Mouse (Mus musculus) left cerebral cortex, postnatal 10 days (tissue): Measurements from ENCODE around the gene Myo3b. TPM values are rescaled to one million over a fixed set of nuclear protein-coding genes. Genes with fewer than 3 reads are reported as not detected.

Experiments used
- DNase-seq, 2 experiments: peaks; one replicate each; pipeline ENCODE4 v3.0.0; 2021 to 2022; ENCODE audit warnings: low spot score in 2 of 2, mixed read lengths in 1 of 2; ENCODE audit errors: extremely low spot score in 1 of 2
- intact Hi-C: fragments of 180-260 bp; cut with DNase I; formaldehyde crosslinking; loops from one replicate; pipeline ENCODE4 v1.15.1; 2025
- total RNA-seq, 2 experiments: library from RNA; stranded (reverse); gene quantifications; 2 replicates each; pipeline ENCODE4 v1.2.3; 2021

Myo3b gene
- total RNA-seq, 2 experiments from 2014 or later: 1.1 to 1.9 TPM

DNA sequence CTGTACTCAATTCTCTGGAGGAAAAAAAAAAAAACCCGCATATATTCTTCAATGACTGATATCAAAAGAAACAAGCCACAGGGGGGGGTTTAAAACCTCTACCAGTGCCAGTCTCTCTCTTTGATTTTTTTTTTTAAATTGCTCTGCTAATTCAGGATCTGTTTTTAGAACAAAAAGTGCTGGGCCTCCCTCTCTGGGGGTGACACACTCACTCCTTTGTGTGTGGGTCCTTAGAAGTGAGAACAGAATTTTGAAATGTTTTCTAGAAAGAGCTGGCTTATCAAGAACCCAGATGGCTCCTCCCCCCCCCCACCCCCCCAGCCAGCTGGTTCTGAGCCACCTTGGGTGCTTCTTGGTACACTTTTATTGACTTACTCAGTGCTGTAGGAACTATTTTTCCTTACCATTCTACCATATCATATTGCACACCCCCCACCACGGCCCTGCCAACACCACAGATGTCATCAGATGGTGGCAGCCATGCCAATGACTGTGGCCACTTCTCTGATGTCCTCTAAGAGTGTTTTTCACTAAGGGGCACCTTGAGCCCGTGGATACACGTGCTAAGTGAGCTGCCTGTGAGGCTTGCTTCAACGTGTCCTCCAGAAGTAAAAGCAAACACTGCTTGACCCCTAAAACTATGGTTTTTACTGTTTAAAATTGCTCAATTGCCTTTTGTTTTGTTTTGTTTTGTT is 280.1 kb downstream of the Myo3b start:
- no peak for DNase-seq
- intact Hi-C loops: no loop called here

DNA sequence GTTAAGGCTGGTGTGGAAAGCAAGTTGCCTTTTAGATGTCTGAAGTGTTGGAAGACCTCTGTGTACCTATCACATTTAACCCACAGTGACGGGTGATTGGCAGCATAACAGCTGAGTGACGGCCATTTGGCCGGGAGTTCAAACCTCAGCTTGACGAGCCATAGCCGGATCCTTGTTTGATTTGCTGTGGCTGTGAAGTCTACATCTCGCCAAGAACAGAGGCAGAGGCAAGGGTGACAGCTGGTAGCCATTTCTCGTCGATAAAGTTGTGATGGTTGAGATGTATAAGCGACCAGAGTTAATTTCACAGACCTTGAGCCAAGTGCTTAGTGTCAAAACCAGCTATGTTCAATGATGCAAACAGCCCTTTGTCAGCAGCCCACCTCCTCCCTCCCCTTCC is 283.8 kb downstream of the Myo3b start:
- no peak for DNase-seq
- intact Hi-C loops: no loop called here

DNA sequence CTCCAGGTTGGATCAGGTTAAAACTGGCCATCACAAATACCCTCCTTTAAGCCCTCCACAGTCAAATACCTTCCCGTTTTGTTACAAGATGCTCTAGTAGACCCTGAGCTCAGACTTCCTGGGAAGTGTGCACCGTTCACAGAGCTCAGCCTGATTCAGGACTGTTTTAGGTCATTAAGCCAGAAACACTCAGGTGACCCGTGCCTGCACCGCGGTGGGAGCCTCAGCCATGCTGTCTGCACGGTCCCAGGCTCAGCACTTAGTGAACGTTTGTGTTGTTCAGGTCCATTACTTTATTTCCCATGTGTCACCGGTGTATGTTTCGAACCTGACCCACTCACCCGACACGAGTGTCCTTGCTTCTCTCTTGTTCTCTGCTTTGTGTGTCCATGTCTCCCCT is 288.7 kb downstream of the Myo3b start:
- intact Hi-C loops: no loop called here
- DNase-seq: no peak

GRCm38 (mm10) chr2:70332905-70333304 is 294.0 kb downstream of the Myo3b start:
- intact Hi-C loops: no loop called here
- no peak for DNase-seq

DNA sequence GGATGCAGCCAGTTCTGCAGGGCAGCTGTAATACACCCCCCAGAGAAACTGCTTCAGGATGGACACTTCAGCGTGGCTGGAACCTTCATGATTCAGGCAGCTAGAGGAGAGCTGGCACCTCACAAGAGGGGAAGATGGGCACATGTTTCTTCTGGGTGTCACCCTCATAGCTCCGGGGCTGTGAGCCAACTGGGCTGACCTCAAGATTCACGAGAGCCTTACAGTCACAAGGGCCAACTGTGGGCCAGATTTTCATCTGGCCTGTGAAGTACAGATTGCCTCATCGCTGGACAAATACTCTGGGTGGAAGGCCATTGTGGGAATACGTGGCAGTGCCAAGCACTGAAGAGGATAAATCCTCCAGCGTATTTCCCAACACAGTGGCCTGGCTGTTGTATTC is 294.6 kb downstream of the Myo3b start:
- no peak for DNase-seq
- intact Hi-C loops: no loop called here

DNA sequence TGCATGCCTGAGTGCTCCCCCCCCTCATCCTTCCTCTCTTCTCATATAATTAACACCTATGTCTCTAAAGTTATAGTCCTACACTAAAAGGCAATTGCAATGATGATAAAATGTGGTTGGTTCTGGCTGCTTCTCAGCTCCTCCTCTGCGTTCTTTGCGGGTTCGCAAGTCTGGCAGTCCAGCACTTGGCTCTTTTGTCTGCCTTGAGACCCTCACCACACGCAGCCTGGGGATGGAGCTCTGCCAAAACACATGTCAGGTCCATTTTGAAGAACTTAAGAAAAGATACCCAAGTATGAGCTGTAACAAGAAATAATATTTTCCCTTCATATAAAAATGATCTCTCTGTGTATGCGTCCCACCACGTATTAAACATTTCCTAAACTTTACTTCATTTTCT is 297.6 kb downstream of the Myo3b start:
- DNase-seq: no peak
- intact Hi-C loops: no loop called here

DNA sequence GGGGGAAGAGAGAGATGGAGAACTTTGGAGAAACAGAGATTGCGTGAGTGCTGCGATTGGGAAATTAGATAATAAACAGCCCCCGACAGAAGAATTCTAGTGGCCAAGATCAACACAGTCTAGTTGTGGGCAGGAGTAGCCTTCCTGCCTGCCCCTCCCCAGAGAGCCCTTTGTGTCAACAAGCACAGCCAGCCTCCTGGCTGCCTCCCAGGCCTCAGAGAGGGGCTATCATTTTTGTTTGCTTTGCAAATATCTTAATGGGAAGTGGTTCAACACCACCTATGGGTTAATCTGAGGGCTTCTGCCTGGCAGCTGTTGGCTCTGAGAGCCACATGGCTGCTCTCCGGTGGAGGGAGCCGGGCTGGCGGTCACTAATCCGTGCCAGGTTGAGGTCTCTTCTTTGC is 298.3 kb downstream of the Myo3b start:
- intact Hi-C loops: no loop called here
- peak in 1 of 2 experiments; percentile 66 for DNase-seq

DNA sequence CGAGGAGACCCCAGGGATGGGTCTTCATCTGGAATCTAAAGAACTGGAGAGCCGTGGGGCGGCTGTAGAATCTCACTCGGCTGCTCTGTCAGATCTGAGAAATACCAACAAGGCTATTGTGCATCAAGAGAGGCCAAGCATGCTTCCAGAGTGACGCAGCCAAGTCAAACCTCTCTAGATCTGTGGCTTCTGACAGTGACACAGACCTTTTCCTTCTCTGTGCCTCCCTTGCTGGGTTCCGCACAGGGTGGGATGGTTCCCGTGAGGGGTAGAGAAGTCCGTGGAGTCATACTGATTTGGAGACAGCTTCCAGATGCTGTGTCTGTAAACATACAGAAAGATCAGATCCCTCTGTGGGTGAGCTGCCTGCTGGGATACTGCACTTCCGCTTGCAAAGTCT is 298.9 kb downstream of the Myo3b start:
- intact Hi-C loops: no loop called here
- no peak for DNase-seq

DNA sequence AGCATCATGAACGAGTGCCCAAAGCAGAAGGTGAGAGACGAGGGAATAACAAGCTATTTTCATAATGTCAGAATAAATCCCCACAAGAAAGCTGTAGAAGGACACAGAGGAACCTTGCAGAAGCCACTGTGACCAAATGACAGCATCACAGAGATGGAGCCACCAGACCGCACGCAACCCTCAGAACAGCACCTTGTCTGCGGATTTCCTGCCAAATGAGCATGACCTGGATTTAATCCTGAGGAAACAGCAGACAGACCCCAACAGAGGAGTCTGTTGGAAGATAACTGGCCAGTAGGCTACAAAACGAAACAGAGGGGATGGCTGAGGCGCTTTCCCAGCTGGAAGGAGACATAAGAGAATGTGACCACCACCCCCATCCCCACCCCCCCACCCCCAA is 300.1 kb downstream of the Myo3b start:
- no peak for DNase-seq
- intact Hi-C loops: no loop called here

DNA sequence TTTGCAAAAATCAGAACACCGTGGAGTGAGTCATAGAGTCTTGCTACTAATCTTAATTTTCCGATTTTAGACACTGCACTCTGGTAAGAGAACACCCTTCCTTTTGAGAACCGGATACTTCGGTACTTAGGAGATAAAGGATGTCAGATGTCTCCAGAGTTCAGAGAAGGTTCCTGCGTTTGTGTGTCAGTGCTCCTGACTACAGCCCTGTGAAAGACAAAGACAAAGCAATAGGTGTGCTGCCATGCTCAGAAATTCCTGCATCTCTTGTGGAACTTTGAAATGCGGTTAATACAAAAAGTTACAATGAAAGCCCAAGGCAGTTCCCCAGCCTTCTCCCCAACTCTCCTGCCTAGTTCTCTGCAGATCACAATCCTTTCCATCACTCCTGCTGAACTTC is 300.6 kb downstream of the Myo3b start:
- no peak for DNase-seq
- intact Hi-C loops: no loop called here

GRCm38 (mm10) chr2:70340224-70340623 is 301.3 kb downstream of the Myo3b start:
- no peak for DNase-seq
- intact Hi-C loops: no loop called here

DNA sequence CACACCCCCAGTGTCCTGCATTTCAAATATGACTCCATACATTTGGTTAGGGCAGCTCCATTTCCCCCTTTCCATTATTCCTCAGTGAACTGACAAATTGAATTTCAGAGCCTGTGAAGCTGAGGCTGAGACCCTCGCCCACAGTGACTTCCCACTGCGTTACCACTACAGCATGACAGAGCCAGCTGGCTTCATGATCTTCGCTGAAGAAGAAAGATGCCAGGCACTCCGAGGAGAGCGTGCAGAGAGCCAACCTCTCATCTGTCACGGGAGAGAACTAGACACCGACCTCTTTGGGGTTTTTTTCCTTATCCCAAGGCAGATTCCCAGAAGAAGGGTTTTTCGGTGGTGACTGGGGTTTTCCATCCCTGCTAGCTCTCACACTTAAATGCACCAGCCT is 306.2 kb downstream of the Myo3b start:
- DNase-seq: no peak
- intact Hi-C loops: no loop called here

DNA sequence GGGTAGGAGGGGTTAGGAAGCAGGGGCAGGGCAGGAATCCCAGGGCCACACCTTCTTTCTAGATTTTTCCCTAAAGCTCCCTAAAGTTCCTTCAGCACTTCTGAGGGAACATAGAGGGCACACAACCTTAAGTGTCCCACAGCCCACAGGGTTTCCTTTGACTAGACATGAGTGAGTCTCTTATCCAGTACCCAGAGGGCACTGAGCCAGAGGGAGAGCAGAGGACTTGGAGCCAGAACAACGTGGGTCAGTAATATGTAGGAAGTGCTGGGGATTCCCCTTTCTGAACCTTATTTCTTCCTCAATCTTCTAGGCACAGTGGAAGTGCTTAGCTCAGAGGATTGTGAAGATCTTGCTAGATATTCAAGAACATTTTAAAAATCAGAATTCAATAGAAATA is 308.6 kb downstream of the Myo3b start:
- intact Hi-C loops: no loop called here
- no peak for DNase-seq

- no peak for DNase-seq
- intact Hi-C loops: no loop called here
Measured at GRCm38 (mm10) chr2:70348793-70349553, 310.0 kb downstream of the Myo3b start.

GRCm38 (mm10) chr2:70352435-70353165 is 313.7 kb downstream of the Myo3b start:
- DNase-seq: no peak
- intact Hi-C loops: no loop called here

GRCm38 (mm10) chr2:70354056-70354455 is 315.1 kb downstream of the Myo3b start:
- DNase-seq: no peak
- intact Hi-C loops: no loop called here

DNA sequence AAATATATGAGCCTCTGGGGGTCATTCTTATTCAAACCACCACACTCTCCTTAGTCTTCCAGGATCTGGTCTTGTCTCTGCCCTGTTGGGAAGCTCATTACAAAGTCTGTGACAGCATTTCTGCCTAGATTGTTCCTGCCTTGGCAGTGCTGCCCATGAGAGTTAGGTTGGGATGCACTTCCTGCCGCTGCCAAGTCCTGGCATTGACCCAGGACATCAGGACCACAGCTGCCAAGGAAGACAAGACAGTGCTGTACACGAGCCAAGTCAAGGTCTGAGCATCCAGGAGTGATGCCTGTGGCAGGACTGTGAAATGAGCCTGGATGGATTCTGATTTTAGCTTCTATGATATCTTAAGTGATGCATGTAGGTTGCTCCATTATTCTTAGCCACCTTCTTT is 316.1 kb downstream of the Myo3b start:
- no peak for DNase-seq
- intact Hi-C loops: no loop called here

DNA sequence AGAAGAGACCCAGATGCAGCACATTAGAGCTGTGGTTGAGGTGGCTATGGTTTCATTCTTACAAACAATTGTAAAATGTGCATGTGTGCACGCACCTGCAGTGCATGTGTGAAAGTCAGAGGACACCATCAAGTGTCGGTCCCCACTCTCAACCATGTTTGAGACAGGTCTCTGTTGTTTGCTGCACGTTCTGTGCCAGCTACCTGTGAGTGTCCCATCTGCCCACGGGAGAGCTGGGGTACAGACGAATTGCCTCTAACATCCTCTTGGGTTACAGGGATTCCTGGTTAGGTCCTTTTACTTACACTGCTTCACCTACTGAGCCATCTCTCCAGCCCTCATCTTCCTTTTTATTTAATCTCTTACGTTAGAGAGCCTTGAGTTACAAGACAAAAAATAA is 330.5 kb downstream of the Myo3b start:
- DNase-seq: no peak
- intact Hi-C loops: no loop called here

GRCm38 (mm10) chr2:70379341-70379740 is 340.4 kb downstream of the Myo3b start:
- no peak for DNase-seq
- intact Hi-C loops: no loop called here

GRCm38 (mm10) chr2:70379939-70380338 is 341.0 kb downstream of the Myo3b start:
- no peak for DNase-seq
- intact Hi-C loops: no loop called here
